11 mouse cellular contexts compared by ENCODE assay signal in the genomic region with DNA sequence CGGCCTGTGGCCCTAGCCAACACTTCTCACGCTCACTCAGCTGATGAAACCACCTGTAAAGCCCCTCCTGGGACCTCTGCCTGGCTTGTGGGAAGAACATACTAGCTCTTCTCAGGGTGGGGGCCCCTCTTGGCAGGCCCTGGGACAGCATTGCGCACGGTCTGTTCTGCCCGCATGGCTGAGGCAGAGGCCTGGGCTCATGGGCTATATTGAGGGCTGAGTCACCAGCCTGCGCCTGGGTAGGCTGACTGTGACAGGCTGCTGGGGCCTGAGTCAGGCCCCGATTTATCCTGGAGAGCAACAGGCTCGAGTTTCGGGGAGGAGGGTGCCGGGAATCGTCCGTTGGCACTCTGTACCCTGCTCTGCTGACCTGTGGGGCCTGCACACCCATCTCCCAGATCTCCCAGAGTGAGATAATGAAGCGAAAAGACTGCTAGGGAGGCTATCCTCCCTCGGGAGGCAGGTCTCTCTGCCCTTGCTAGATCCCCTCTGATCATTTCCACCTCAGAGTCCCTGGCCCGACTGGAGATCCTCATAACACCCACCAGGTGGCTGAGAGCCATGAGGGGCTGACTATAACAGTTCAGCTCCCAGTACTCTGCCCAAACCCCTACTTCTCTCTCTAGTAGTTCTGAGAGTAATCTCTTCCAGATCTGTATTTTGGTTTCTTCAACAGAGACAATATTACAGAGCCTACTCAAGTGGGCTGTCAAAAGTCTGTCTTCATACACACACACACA. TPM values are rescaled to one million over a fixed set of nuclear protein-coding genes. Genes with fewer than 3 reads are reported as not detected.
DNase-seq lines count a peak whose midpoint lies in the region; ATAC-seq and TF ChIP-seq lines count a peak whose summit lies in the region.
"Had no signal": no experiment of that assay in that cellular context is flagged by ENCODE, and none has a peak within 500 bp of the region (broad histone marks: within the 10 kb centered on the region; RNA-seq: fewer than 3 reads in every experiment).

No protein-coding gene starts in this region.

- no peak overlapping the region for H3K4me2 ChIP-seq in CH12.LX (ENCODE audit: insufficient read depth, low read depth, poor library complexity, severe bottlenecking)

- TF ChIP-seq EP300 in CH12.LX (IDR thresholded peaks at IDR 0.05; ENCODE audit: low read length): no peak

- WGBS in limb, embryonic 10.5 days: 45% methylated on average over 15 of the region's 15 CpGs
- 48% methylated on average over 15 of the region's 15 CpGs for WGBS in forebrain, embryonic 10.5 days

- H3K79me2 ChIP-seq in CH12.LX (replicated peaks; ENCODE audit: control insufficient read depth, extremely low read depth, insufficient read depth, poor library complexity, severe bottlenecking): no peaks in the 10 kb centered on the region

- ATAC-seq in granulocyte monocyte progenitor cell, adult 5-6 weeks (replicated peaks; ENCODE audit: poor library complexity, severe bottlenecking): no peak

- no peak overlapping the region for H3K27ac ChIP-seq in CH12.LX (ENCODE audit: insufficient read depth, low read depth)
- peak overlapping the region; percentile 15 for H3K27ac ChIP-seq in limb, embryonic 10.5 days
- H3K27ac ChIP-seq in forebrain, embryonic 10.5 days: no peak overlapping the region
- H3K27ac ChIP-seq: hindbrain, embryonic 10.5 days had no signal

- no peak for TF ChIP-seq POLR2A in CH12.LX (IDR thresholded peaks at IDR 0.05; ENCODE audit: low read depth, low read length)

- H3K9ac ChIP-seq in CH12.LX (ENCODE audit: insufficient read depth, low read depth): 0 out of 2 replicates have a peak overlapping the region, but pooled peaks have one; percentile 5

- TF ChIP-seq RAD21 in CH12.LX (IDR thresholded peaks at IDR 0.05; ENCODE audit: low read depth, low read length): no peak

- H3K4me3 ChIP-seq in CH12.LX (replicated peaks in 1 of 3; ENCODE audit: low read depth in 2 of 3, low read length in 2 of 3, poor library complexity in 1 of 3): no peak overlapping the region
- no peak overlapping the region for H3K4me3 ChIP-seq in limb, embryonic 10.5 days
- H3K4me3 ChIP-seq in forebrain, embryonic 10.5 days: no peak overlapping the region
- H3K4me3 ChIP-seq: hindbrain, embryonic 10.5 days; megakaryocyte, embryonic 14.5 days had no signal

- no peaks in the 10 kb centered on the region for H3K36me3 ChIP-seq in CH12.LX (replicated peaks in 1 of 2; ENCODE audit: control insufficient read depth in 1 of 2, insufficient read depth in 1 of 2, low read length in 1 of 2)
- 0 out of 2 replicates have a peak, but pooled peaks cover 2% of the 10 kb centered on the region for H3K36me3 ChIP-seq in limb, embryonic 10.5 days
- H3K36me3 ChIP-seq in forebrain, embryonic 10.5 days (replicated peaks): no peaks in the 10 kb centered on the region
- H3K36me3 ChIP-seq: hindbrain, embryonic 10.5 days had no signal

- H3K9me3 ChIP-seq in CH12.LX (replicated peaks; ENCODE audit: low read length): peaks cover 3% of the 10 kb centered on the region
- H3K9me3 ChIP-seq in limb, embryonic 10.5 days (replicated peaks): no peaks in the 10 kb centered on the region
- H3K9me3 ChIP-seq in forebrain, embryonic 10.5 days: no peaks in the 10 kb centered on the region
- H3K9me3 ChIP-seq: hindbrain, embryonic 10.5 days; megakaryocyte, embryonic 14.5 days had no signal

- in situ Hi-C loops in CH12.LX (cut with MboI; ENCODE audit: low pct_ligation_motif_present, low pct_unique_long_range_greater_than_20kb, low sequenced_read_pairs): no loop called here

- no peak for TF ChIP-seq CTCF in CH12.LX (conservative IDR thresholded peaks at IDR 0.05 in 1 of 2, IDR thresholded peaks at IDR 0.05 in 1 of 2; ENCODE audit: low read depth in 2 of 2, low read length in 2 of 2)

- dilution Hi-C loops in CH12.LX (cut with MboI; ENCODE audit: extremely low pct_ligation_motif_present, extremely low pct_unique_long_range_greater_than_20kb, low sequenced_read_pairs): no loop called here

- H3K4me1 ChIP-seq in CH12.LX (ENCODE audit: control insufficient read depth in 1 of 2, insufficient read depth in 2 of 2): peaks cover 13 to 45% of the 10 kb centered on the region in 2 experiments
- peaks cover 54% of the 10 kb centered on the region for H3K4me1 ChIP-seq in limb, embryonic 10.5 days
- peaks cover 57% of the 10 kb centered on the region for H3K4me1 ChIP-seq in forebrain, embryonic 10.5 days

- DNase-seq in CH12.LX (ENCODE audit: extremely low read depth): peak; percentile 49
- DNase-seq in Muller cell, postnatal 12 days (ENCODE audit: inconsistent ontology term): peak; percentile 23
- DNase-seq in gastrocnemius, adult 8-10 months (ENCODE audit: low spot score in 2 of 2): peak; percentile 80 to 84
- DNase-seq in limb, embryonic 10.5 days (ENCODE audit: low spot score): no peak
- DNase-seq in frontal cortex, postnatal 14 days (ENCODE audit: low spot score in 2 of 2): no peak
- no peak for DNase-seq in forebrain, embryonic 10.5 days (ENCODE audit: extremely low spot score, low spot score)

- H3K27me3 ChIP-seq in CH12.LX (replicated peaks): no peaks in the 10 kb centered on the region
- peaks cover 49% of the 10 kb centered on the region for H3K27me3 ChIP-seq in limb, embryonic 10.5 days (ENCODE audit: low read depth, poor library complexity, severe bottlenecking)
- H3K27me3 ChIP-seq in forebrain, embryonic 10.5 days (ENCODE audit: poor library complexity, severe bottlenecking): peaks cover 57% of the 10 kb centered on the region

TF ChIP-seq in CH12.LX, 34 proteins besides CTCF, POLR2A, EP300 and RAD21:
- TF ChIP-seq BHLHE40 (IDR thresholded peaks at IDR 0.05; ENCODE audit: low read depth, low read length): 0 out of 2 replicates have a peak, but pooled peaks have one; percentile 14
- no peak for TF ChIP-seq MAX (IDR thresholded peaks at IDR 0.05; ENCODE audit: low read length)
- TF ChIP-seq HCFC1 (IDR thresholded peaks at IDR 0.05; ENCODE audit: low read depth, low read length): no peak
- TF ChIP-seq ETS1 (conservative IDR thresholded peaks at IDR 0.05; ENCODE audit: low read depth, low read length): peak; percentile 83
- TF ChIP-seq TCF12 (IDR thresholded peaks at IDR 0.05; ENCODE audit: low read depth, low read length): peak; percentile 24; the same call in 1 of the 2 replicates
- 0 out of 2 replicates have a peak, but pooled peaks have one; percentile 28 for TF ChIP-seq MXI1 (IDR thresholded peaks at IDR 0.05; ENCODE audit: low read depth, low read length)

RNA-seq across cellular contexts. Expression of a gene that starts 2.2 kb away (rescaled TPM):
- 0.71 and 0.76 TPM in 2 replicates for total RNA-seq in CH12.LX (2012; rRNA removed)
- total RNA-seq in CH12.LX (2014; rRNA removed): 0.22 and 0.24 TPM in 2 replicates
- polyA plus RNA-seq in CH12.LX (2012; ENCODE audit: insufficient read length, low read depth): 0.56 and 0.60 TPM in 2 replicates
- 100 to 1,000 TPM; 357 to 417 (median 381) TPM for total RNA-seq in gastrocnemius, adult 8-10 months (2022)
- 3.7 and 5.6 TPM in 2 replicates for polyA plus RNA-seq in limb, embryonic 10.5 days (2016; fragmentation: Nextera tagmentation; extraction: Ambion mirVana)
- total RNA-seq in granulocyte monocyte progenitor cell, adult 5-6 weeks (2014; fragmentation: Nextera tagmentation): not detected in 2 replicates
- not detected in 2 replicates for total RNA-seq in granulocyte monocyte progenitor cell, adult 5-6 weeks (2017)
- polyA plus RNA-seq in forebrain, embryonic 10.5 days (2016; fragmentation: Nextera tagmentation; extraction: Ambion mirVana): 2.1 and 2.6 TPM in 2 replicates

RNA-seq across cellular contexts. Expression of a gene that starts 34.7 kb away (rescaled TPM):
- total RNA-seq in CH12.LX (2012; rRNA removed) (1.2 and 4.3 TPM in 2 replicates), CH12.LX (2014; rRNA removed) (0.28 and 0.64 TPM in 2 replicates)
- polyA plus RNA-seq in CH12.LX (2012; ENCODE audit: insufficient read length, low read depth): 2.4 and 2.9 TPM in 2 replicates
- total RNA-seq in gastrocnemius, adult 8-10 months (2022): 10 to 100 TPM in 2 of 4 experiments, 1 to 10 TPM in 2; 9.0 to 12.0 (median 10.2) TPM
- polyA plus RNA-seq in limb, embryonic 10.5 days (2016; fragmentation: Nextera tagmentation; extraction: Ambion mirVana): 19.4 and 29.8 TPM in 2 replicates
- total RNA-seq in granulocyte monocyte progenitor cell, adult 5-6 weeks (2014; fragmentation: Nextera tagmentation): not detected in 2 replicates
- not detected in 2 replicates for total RNA-seq in granulocyte monocyte progenitor cell, adult 5-6 weeks (2017)
- 21.2 and 21.6 TPM in 2 replicates for polyA plus RNA-seq in forebrain, embryonic 10.5 days (2016; fragmentation: Nextera tagmentation; extraction: Ambion mirVana)

RNA-seq across cellular contexts. Expression of a gene that starts 36.7 kb away (rescaled TPM):
- total RNA-seq in CH12.LX (2012; rRNA removed): 308 and 328 TPM in 2 replicates
- 367 and 373 TPM in 2 replicates for total RNA-seq in CH12.LX (2014; rRNA removed)
- polyA plus RNA-seq in CH12.LX (2012; ENCODE audit: insufficient read length, low read depth): 230 and 251 TPM in 2 replicates
- 100 to 1,000 TPM; 116 to 127 (median 122) TPM for total RNA-seq in gastrocnemius, adult 8-10 months (2022)
- polyA plus RNA-seq in limb, embryonic 10.5 days (2016; fragmentation: Nextera tagmentation; extraction: Ambion mirVana): 185 and 196 TPM in 2 replicates
- total RNA-seq in granulocyte monocyte progenitor cell, adult 5-6 weeks (2014; fragmentation: Nextera tagmentation): 192 and 201 TPM in 2 replicates
- 119 and 143 TPM in 2 replicates for total RNA-seq in granulocyte monocyte progenitor cell, adult 5-6 weeks (2017)
- 187 and 200 TPM in 2 replicates for polyA plus RNA-seq in forebrain, embryonic 10.5 days (2016; fragmentation: Nextera tagmentation; extraction: Ambion mirVana)

RNA-seq across cellular contexts. Expression of a gene that starts 40.4 kb away (rescaled TPM):
- total RNA-seq in CH12.LX (2012; rRNA removed): 0.21 TPM in 1 of 2 replicates, not detected in the other
- not detected in 2 replicates for total RNA-seq in CH12.LX (2014; rRNA removed)
- not detected in 2 replicates for polyA plus RNA-seq in CH12.LX (2012; ENCODE audit: insufficient read length, low read depth)
- not detected for total RNA-seq in gastrocnemius, adult 8-10 months (2022)
- polyA plus RNA-seq in limb, embryonic 10.5 days (2016; fragmentation: Nextera tagmentation; extraction: Ambion mirVana): 0.34 TPM in 1 of 2 replicates, not detected in the other
- not detected in 2 replicates for total RNA-seq in granulocyte monocyte progenitor cell, adult 5-6 weeks (2014; fragmentation: Nextera tagmentation)
- total RNA-seq in granulocyte monocyte progenitor cell, adult 5-6 weeks (2017): 1.4 and 1.5 TPM in 2 replicates
- 0.22 TPM in 1 of 2 replicates, not detected in the other for polyA plus RNA-seq in forebrain, embryonic 10.5 days (2016; fragmentation: Nextera tagmentation; extraction: Ambion mirVana)
- total RNA-seq: liver, adult 2 months had no signal
- polyA plus RNA-seq: hindbrain, embryonic 10.5 days; liver, adult 2 months; urinary bladder, adult 2 months had no signal

RNA-seq across cellular contexts. Expression of a gene that starts 42.6 kb away (rescaled TPM):
- total RNA-seq in CH12.LX (2012; rRNA removed) (0.13 TPM in 1 of 2 replicates, not detected in the other), CH12.LX (2014; rRNA removed) (not detected in 2 replicates)
- polyA plus RNA-seq in CH12.LX (2012; ENCODE audit: insufficient read length, low read depth): not detected in 2 replicates
- total RNA-seq in gastrocnemius, adult 8-10 months (2022): under 1 TPM in 3 of 4 experiments, not detected in 1; 0.24 to 0.43 (median 0.31) TPM
- 0.34 and 0.38 TPM in 2 replicates for polyA plus RNA-seq in limb, embryonic 10.5 days (2016; fragmentation: Nextera tagmentation; extraction: Ambion mirVana)
- not detected in 2 replicates for total RNA-seq in granulocyte monocyte progenitor cell, adult 5-6 weeks (2014; fragmentation: Nextera tagmentation)
- total RNA-seq in granulocyte monocyte progenitor cell, adult 5-6 weeks (2017): not detected in 2 replicates
- 0.24 and 0.28 TPM in 2 replicates for polyA plus RNA-seq in forebrain, embryonic 10.5 days (2016; fragmentation: Nextera tagmentation; extraction: Ambion mirVana)

Comparison
In these comparisons a context has a peak if more than half of its experiments do, and no peak if none do; other contexts are left out.
1. DNase-seq: peak in CH12.LX (single experiment), Muller cell, postnatal 12 days (single experiment) and gastrocnemius, adult 8-10 months (2 of 2); none in limb, embryonic 10.5 days (single experiment), frontal cortex, postnatal 14 days (0 of 2) and forebrain, embryonic 10.5 days (single experiment).
2. RNA of a gene that starts 2.2 kb away (total RNA-seq): 357 to 417 TPM in gastrocnemius, adult 8-10 months; 0.22 to 0.76 TPM in CH12.LX and not detected in granulocyte monocyte progenitor cell, adult 5-6 weeks; every median in the first group is over 100 times any median in the second.